Mouse (Mus musculus) liver, postnatal 0 days (tissue): ENCODE results near the gene Rgs12. TPM values are rescaled to one million over a fixed set of nuclear protein-coding genes. Genes with fewer than 3 reads are reported as not detected.

ENCODE experiments used
- ATAC-seq: fragments of 200-750 bp; cut with Nextera tagmentation; 2 replicates; pipeline ENCODE4 v1.8.0; 2017; ENCODE audit warnings: mild to moderate bottlenecking, moderate library complexity
- DNase-seq: peaks from one replicate; pipeline ENCODE4 v3.0.0-alpha.2; 2016
- H3K27ac ChIP-seq: fragments of 300-500 bp; sonication (generic); 2 replicates; pipeline ENCODE4 v1.5.1; 2014; ENCODE audit warnings: antibody characterized with exemption, moderate library complexity, mild to moderate bottlenecking, low read depth
- H3K27me3 ChIP-seq: fragments of 300-500 bp; sonication (generic); 2 replicates; pipeline ENCODE4 v1.6.1; 2014; ENCODE audit warnings: low read length, control low read depth, mixed read lengths; ENCODE audit not compliant: insufficient read depth
- H3K36me3 ChIP-seq: fragments of 300-500 bp; sonication (generic); replicated peaks from 2 replicates; pipeline ENCODE4 v1.6.1; 2014; ENCODE audit warnings: mild to moderate bottlenecking, control low read depth, low read length, moderate library complexity, mixed read lengths; ENCODE audit not compliant: insufficient read depth
- H3K4me1 ChIP-seq: fragments of 300-500 bp; sonication (generic); 2 replicates; pipeline ENCODE4 v1.6.1; 2014; ENCODE audit warnings: antibody characterized with exemption, mild to moderate bottlenecking, control low read depth; ENCODE audit not compliant: insufficient read depth
- H3K4me2 ChIP-seq: fragments of 300-500 bp; sonication (generic); 2 replicates; pipeline ENCODE4 v1.6.1; 2014; ENCODE audit warnings: low read depth, mild to moderate bottlenecking, low read length, moderate library complexity, mixed read lengths
- H3K4me3 ChIP-seq: fragments of 300-500 bp; sonication (generic); 2 replicates; pipeline ENCODE4 v1.5.1; 2014; ENCODE audit warnings: low read depth, low read length
- H3K9ac ChIP-seq: fragments of 300-500 bp; sonication (generic); replicated peaks from 2 replicates; pipeline ENCODE4 v1.6.1; 2014; ENCODE audit warnings: mild to moderate bottlenecking, moderate library complexity
- H3K9me3 ChIP-seq: fragments of 300-500 bp; sonication (generic); 2 replicates; pipeline ENCODE4 v1.6.1; 2016; ENCODE audit warnings: mild to moderate bottlenecking, control low read depth, low read length, mixed read lengths
- CTCF ChIP-seq: sonication (generic); IDR thresholded peaks from 2 replicates; pipeline ENCODE4 v1.5.1; 2016; ENCODE audit warnings: antibody characterized with exemption, low read depth
- EP300 ChIP-seq: IDR thresholded peaks from 2 replicates; pipeline ENCODE4 v1.6.1; 2016; ENCODE audit warnings: antibody characterized with exemption, low read depth, mild to moderate bottlenecking
- WGBS: fragments of 180-500 bp; shearing (Covaris S2); extraction: QIAGEN DNeasy Blood & Tissue Kit; methylation state at CpG from one replicate; pipeline ENCODE4 v1.1.7; 2014; ENCODE audit not compliant: insufficient replicate concordance; 5-methylcytosine and 5-hydroxymethylcytosine counted together
- polyA plus RNA-seq: library from polyadenylated mRNA; unstranded; fragments of >200 nt; fragmentation: Nextera tagmentation; extraction: Ambion mirVana; gene quantifications from 2 replicates; pipeline ENCODE4 v1.2.1, GENCODE M21; 2015

The Rgs12 gene
- polyA plus RNA-seq, 1 experiment from 2014 or later: 7.3 TPM

DNA sequence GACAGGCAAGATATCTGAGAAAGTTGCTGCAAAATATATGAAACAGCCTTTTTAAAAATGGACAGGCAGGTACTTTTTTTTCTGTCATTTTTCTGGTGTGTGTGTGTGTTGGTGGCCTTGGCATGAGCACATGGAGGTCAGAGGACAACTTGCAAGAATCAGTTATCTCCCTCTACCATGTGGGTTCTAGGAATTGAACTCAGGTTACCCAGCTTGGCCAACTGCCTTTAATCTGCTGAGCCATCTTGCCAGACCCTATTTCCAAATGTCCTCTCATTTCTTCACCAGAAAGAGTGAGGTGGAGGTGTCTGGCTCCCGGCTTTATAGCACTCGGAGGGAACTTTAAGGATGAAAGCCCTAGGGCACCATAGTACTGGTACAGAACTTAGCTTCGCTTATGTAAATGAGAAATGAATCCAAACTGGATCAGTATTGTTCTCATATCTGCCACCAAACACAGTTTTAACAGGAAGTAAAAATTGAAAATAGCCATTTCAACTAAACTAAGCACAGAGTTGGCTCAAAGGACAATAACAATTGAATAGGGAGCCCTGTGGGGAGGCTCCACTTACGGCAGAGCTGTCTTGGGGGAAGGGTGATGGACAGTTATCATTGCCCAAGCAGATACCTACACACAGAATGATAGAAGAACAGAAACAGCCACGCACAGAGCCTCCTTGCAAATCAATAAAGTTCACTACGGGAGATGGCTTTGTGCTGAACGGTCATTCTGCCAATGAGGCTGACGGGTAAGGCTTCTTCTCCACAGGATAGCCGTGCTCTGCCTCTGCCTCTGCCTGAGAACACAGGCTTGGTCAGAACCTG lies 18.9 kb upstream of the Rgs12 start:
- 0 out of 2 replicates have a peak overlapping the region, but pooled peaks have one; percentile 12 for H3K9ac ChIP-seq
- DNase-seq: no peak

DNA sequence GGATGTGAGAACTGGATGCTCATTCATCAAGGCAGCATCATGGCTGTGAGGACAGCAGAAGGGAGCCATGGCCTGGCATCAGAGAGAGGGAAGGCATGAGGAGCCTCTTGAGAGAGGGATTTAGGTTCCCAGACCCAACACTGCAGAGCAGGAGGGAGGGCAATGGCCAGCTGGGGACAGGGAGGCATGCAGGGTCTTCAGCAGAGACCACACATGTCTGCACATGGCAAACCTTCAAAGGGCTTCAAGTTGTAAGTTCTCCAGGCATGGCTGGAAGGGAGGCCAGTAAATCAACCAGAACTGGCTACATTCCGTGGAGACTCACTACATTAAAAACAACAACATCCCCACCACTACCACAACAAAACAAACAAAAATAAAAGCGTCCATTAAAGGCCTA lies 18.2 kb upstream of the Rgs12 start:
- peaks cover 32% of the 10 kb centered on the region for H3K4me1 ChIP-seq
- H3K27me3 ChIP-seq: no peaks in the 10 kb centered on the region
- H3K4me3 ChIP-seq: no peak overlapping the region
- peak overlapping the region; percentile 65 for H3K27ac ChIP-seq
- H3K9me3 ChIP-seq: no peaks in the 10 kb centered on the region
- WGBS: 65% methylated on average over 2 of the region's 2 CpGs
- DNase-seq (no peak), ATAC-seq (no peak)
- TF ChIP-seq EP300 (no peak), CTCF (no peak)
- 0 out of 2 replicates have a peak overlapping the region, but pooled peaks have one; percentile 12 for H3K9ac ChIP-seq
- H3K4me2 ChIP-seq: peak overlapping the region; percentile 43; the same call in 1 of the 2 replicates
- no peaks in the 10 kb centered on the region for H3K36me3 ChIP-seq

More for the DNA sequence above, 18.9 kb upstream of the Rgs12 start:
- WGBS: 51% methylated on average over 9 of the region's 9 CpGs
- H3K9me3 ChIP-seq: no peaks in the 10 kb centered on the region
- H3K4me2 ChIP-seq: peak overlapping the region; percentile 43
- no peak overlapping the region for H3K4me3 ChIP-seq
- H3K36me3 ChIP-seq: no peaks in the 10 kb centered on the region
- peak overlapping the region; percentile 65 for H3K27ac ChIP-seq
- peaks cover 33% of the 10 kb centered on the region for H3K4me1 ChIP-seq
- peak; percentile 89 for ATAC-seq
- TF ChIP-seq CTCF (no peak), EP300 (peak; percentile 95)
- no peaks in the 10 kb centered on the region for H3K27me3 ChIP-seq

DNA sequence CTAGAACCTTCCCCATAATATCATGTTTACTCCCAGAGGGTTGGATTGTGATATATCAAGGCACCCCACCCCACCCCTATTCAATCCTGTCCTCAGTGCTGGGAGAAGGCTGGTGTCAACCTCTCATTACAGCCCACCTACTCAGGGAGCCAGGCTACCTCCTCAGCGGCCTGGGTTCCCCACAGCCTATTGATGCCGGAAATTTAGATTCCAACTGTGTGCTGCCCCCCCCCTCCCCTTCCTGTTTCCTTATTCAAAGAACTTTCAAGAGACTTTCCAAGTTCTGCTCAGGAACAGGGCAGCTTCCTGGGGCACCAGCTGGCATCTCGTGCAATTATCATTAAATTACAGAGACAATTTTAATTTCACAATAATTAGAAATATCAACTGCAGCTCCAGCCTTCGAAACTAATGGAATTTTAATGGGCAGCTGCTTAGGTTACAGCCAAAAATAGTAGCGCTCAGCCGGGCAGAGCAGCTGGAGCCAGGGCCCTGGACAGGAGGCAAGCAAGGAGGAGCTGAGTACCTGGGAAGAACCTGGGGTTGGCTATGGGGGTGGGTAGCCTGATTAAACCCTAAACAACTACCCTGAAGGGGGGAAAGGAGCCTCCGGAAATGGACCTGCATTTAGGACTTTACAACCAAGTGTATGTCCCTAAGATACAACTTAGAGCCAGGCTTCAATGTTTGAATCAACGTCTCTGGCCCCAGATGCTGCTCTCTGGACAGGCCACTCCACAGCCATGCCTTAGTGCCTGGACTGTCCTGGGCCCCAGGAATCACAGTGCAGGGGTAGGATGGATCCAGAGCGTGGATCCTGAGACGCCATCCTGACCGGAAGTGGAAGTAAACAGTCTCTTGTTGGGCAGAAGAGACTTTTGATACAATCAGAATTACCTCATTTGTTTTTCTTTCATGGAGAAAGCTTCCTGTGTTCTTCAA lies 17.5 kb upstream of the Rgs12 start:
- no peak for ATAC-seq
- no peak for DNase-seq
- Histone ChIP-seq H3K9me3 (no peaks in the 10 kb centered on the region), H3K4me1 (peaks cover 32% of the 10 kb centered on the region), H3K36me3 (no peaks in the 10 kb centered on the region), H3K9ac (no peak overlapping the region), H3K4me3 (no peak overlapping the region), H3K4me2 (no peak overlapping the region), H3K27ac (peak overlapping the region; percentile 65), H3K27me3 (no peaks in the 10 kb centered on the region)
- WGBS: 59% methylated on average over 11 of the region's 11 CpGs
- TF ChIP-seq EP300 (no peak), CTCF (no peak)

DNA sequence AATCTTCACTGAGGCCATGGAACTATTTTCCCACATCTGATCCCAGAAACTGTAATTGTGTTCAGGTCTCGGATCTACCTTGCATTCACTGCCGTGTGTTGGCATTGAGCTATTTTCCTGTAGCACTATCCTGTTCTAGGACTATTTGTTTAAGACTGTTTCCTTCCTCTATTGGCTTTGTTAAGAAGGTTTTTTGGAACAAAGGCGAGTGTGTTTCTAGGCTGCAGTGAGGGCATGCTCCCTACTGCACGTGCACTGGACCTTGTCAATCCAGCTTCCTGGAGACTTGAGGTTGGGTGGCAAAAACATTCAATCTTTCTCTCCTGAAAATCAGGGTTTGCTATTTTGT lies 16.8 kb upstream of the Rgs12 start:
- TF ChIP-seq CTCF: no peak
- Histone ChIP-seq H3K36me3 (no peaks in the 10 kb centered on the region), H3K4me1 (peaks cover 32% of the 10 kb centered on the region), H3K4me3 (no peak overlapping the region), H3K4me2 (no peak overlapping the region), H3K27ac (peak overlapping the region; percentile 65; the same call in 1 of the 2 replicates), H3K9me3 (no peaks in the 10 kb centered on the region), H3K27me3 (no peaks in the 10 kb centered on the region), H3K9ac (no peak overlapping the region)
- ATAC-seq: no peak
- 39% methylated on average over 4 of the region's 4 CpGs for WGBS
- DNase-seq: no peak

DNA sequence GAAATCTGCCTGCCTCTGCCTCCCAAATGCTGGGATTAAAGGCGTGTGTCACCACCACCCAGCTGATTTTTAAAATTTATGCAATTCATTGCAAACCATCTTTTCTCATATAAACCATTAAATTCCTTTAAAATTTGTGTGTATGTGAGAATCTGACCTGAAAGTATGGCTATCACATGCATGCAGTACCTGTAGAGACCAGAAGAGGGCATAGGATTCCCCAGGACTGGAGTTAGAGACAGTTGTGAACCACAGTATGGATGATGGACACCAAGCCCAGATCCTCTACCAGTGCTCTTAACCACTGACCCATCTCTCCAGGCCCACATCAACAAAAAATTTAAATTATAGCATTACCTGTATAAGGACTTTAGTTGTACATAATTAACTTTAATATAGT lies 15.8 kb upstream of the Rgs12 start:
- no peaks in the 10 kb centered on the region for H3K9me3 ChIP-seq
- no peak overlapping the region for H3K9ac ChIP-seq
- peaks cover 32% of the 10 kb centered on the region for H3K4me1 ChIP-seq
- no peak for ATAC-seq
- no peak overlapping the region for H3K4me2 ChIP-seq
- TF ChIP-seq CTCF (peak; percentile 76), EP300 (no peak)
- 90% methylated on average over 1 of the region's 1 CpGs for WGBS
- no peaks in the 10 kb centered on the region for H3K27me3 ChIP-seq
- no peak overlapping the region for H3K27ac ChIP-seq
- H3K4me3 ChIP-seq: no peak overlapping the region
- DNase-seq: no peak
- H3K36me3 ChIP-seq: no peaks in the 10 kb centered on the region
